Mouse (Mus musculus): ENCODE data around the gene Zzz3.

- TF ChIP-seq POLR2A (IDR thresholded peaks at IDR 0.05; ENCODE audit: insufficient read depth, low read depth, low read length) = peak; percentile 93
- no peak for TF ChIP-seq CTCF (IDR thresholded peaks at IDR 0.05; ENCODE audit: insufficient read depth, low read depth, low read length)
Observed at GRCm38 (mm10) chr3:152345732-152346632, 49.3 kb upstream of the Zzz3 start, which contains the start of gene Usp33.
